Mouse (Mus musculus) CH12.LX (cell line): Measurements from ENCODE around the gene Hoxd3. TPM values are rescaled to one million over a fixed set of nuclear protein-coding genes. Genes with fewer than 3 reads are reported as not detected.

ENCODE experiments used
- DNase-seq: peaks from one replicate; pipeline ENCODE4 v3.0.0-alpha.2; 2013; ENCODE audit errors: extremely low read depth
- H3K27ac ChIP-seq: 2 replicates; pipeline ENCODE4 v1.5.1; 2012; ENCODE audit warnings: low read depth, mild to moderate bottlenecking, control low read depth, moderate library complexity; ENCODE audit not compliant: insufficient read depth
- H3K27me3 ChIP-seq: replicated peaks from 2 replicates; pipeline ENCODE3; 2012; ENCODE audit warnings: inconsistent platforms
- H3K36me3 ChIP-seq, 2 experiments: replicated peaks in 1 of 2; 2 replicates each; pipeline versions ENCODE3 to v1.6.1; 2012; ENCODE audit warnings: inconsistent platforms in 1 of 2, low read length in 1 of 2, mild to moderate bottlenecking in 1 of 2, mixed read lengths in 1 of 2, moderate library complexity in 1 of 2; ENCODE audit not compliant: control insufficient read depth in 1 of 2, insufficient read depth in 1 of 2
- H3K4me1 ChIP-seq, 2 experiments: 2 replicates each; pipeline ENCODE4 v1.6.1; 2012; ENCODE audit warnings: inconsistent platforms in 1 of 2, moderate library complexity in 1 of 2; ENCODE audit not compliant: insufficient read depth in 2 of 2, control insufficient read depth in 1 of 2
- H3K4me2 ChIP-seq: 2 replicates; pipeline ENCODE4 v1.6.1; 2012; ENCODE audit warnings: low read depth, mild to moderate bottlenecking, control low read depth; ENCODE audit not compliant: poor library complexity, insufficient read depth, severe bottlenecking
- H3K4me3 ChIP-seq, 3 experiments: fragments of 150-350 bp in 1 of 3; sonication (generic) in 1 of 3; replicated peaks in 1 of 3; 2 replicates each; pipeline versions ENCODE3 to v1.5.1; 2011 to 2012; ENCODE audit warnings: low read depth in 2 of 3, low read length in 2 of 3, mild to moderate bottlenecking in 2 of 3, moderate library complexity in 2 of 3, control low read depth in 1 of 3, improper control_type of control experiment in 1 of 3, inconsistent platforms in 1 of 3, mixed read lengths in 1 of 3; ENCODE audit not compliant: poor library complexity in 1 of 3
- H3K79me2 ChIP-seq: replicated peaks from 2 replicates; pipeline ENCODE4 v1.6.1; 2012; ENCODE audit warnings: mild to moderate bottlenecking, moderate library complexity; ENCODE audit not compliant: control insufficient read depth, poor library complexity, insufficient read depth, severe bottlenecking; ENCODE audit errors: extremely low read depth
- H3K9ac ChIP-seq: 2 replicates; pipeline ENCODE4 v1.6.1; 2012; ENCODE audit warnings: low read depth, mild to moderate bottlenecking, control low read depth, moderate library complexity; ENCODE audit not compliant: insufficient read depth
- H3K9me3 ChIP-seq: replicated peaks from 2 replicates; pipeline ENCODE3; 2012; ENCODE audit warnings: low read length, inconsistent platforms, mixed read lengths
- CHD1 ChIP-seq: IDR thresholded peaks from 2 replicates; pipeline ENCODE4 v1.6.1; 2012; ENCODE audit warnings: low read depth, low read length, improper control_type of control experiment, inconsistent platforms
- CHD2 ChIP-seq: IDR thresholded peaks from 2 replicates; pipeline ENCODE4 v1.6.1; 2011; ENCODE audit warnings: low read length, improper control_type of control experiment
- ELF1 ChIP-seq: IDR thresholded peaks from 2 replicates; pipeline ENCODE4 v1.6.1; 2014; ENCODE audit warnings: low read depth, mild to moderate bottlenecking, inconsistent platforms, low read length, improper control_type of control experiment
- EP300 ChIP-seq: IDR thresholded peaks from 2 replicates; pipeline ENCODE4 v1.6.1; 2011; ENCODE audit warnings: low read length, improper control_type of control experiment
- HCFC1 ChIP-seq: IDR thresholded peaks from 2 replicates; pipeline ENCODE4 v1.6.1; 2012; ENCODE audit warnings: low read depth, mild to moderate bottlenecking, inconsistent platforms, low read length, improper control_type of control experiment
- JUN ChIP-seq: IDR thresholded peaks from 2 replicates; pipeline ENCODE4 v1.6.1; 2011; ENCODE audit warnings: low read depth, mild to moderate bottlenecking, low read length, improper control_type of control experiment, moderate library complexity; ENCODE audit not compliant: insufficient read depth
- JUND ChIP-seq: conservative IDR thresholded peaks from 2 replicates; pipeline ENCODE4 v1.6.1; 2011; ENCODE audit warnings: low read depth, low read length, improper control_type of control experiment
- KAT2A ChIP-seq: IDR thresholded peaks from 2 replicates; pipeline ENCODE4 v1.6.1; 2012; ENCODE audit warnings: low read length, improper control_type of control experiment, inconsistent platforms; ENCODE audit not compliant: insufficient replicate concordance
- MAX ChIP-seq: IDR thresholded peaks from 2 replicates; pipeline ENCODE4 v1.6.1; 2011; ENCODE audit warnings: low read length, improper control_type of control experiment
- MEF2A ChIP-seq: IDR thresholded peaks from 2 replicates; pipeline ENCODE4 v1.6.1; 2014; ENCODE audit warnings: low read depth, mild to moderate bottlenecking, inconsistent platforms, low read length, improper control_type of control experiment, borderline replicate concordance
- MXI1 ChIP-seq: IDR thresholded peaks from 2 replicates; pipeline ENCODE4 v1.6.1; 2011; ENCODE audit warnings: mild to moderate bottlenecking, low read depth, low read length, improper control_type of control experiment
- MYC ChIP-seq: IDR thresholded peaks from 2 replicates; pipeline ENCODE4 v1.6.1; 2011; ENCODE audit warnings: low read depth, mild to moderate bottlenecking, improper control_type of control experiment, low read length
- POLR2A ChIP-seq: IDR thresholded peaks from 2 replicates; pipeline ENCODE4 v1.6.1; 2011; ENCODE audit warnings: low read depth, mild to moderate bottlenecking, improper control_type of control experiment, low read length
- POLR2AphosphoS2 ChIP-seq: IDR thresholded peaks from 2 replicates; pipeline ENCODE4 v1.6.1; 2011; ENCODE audit warnings: low read depth, low read length, improper control_type of control experiment
- SIN3A ChIP-seq: IDR thresholded peaks from 2 replicates; pipeline ENCODE4 v1.6.1; 2012; ENCODE audit warnings: low read length, improper control_type of control experiment, inconsistent platforms
- SMC3 ChIP-seq: IDR thresholded peaks from 2 replicates; pipeline ENCODE4 v1.6.1; 2011; ENCODE audit warnings: low read depth, low read length, improper control_type of control experiment
- ZNF384 ChIP-seq: IDR thresholded peaks from 2 replicates; pipeline ENCODE4 v1.6.1; 2012; ENCODE audit warnings: low read depth, low read length, improper control_type of control experiment, inconsistent platforms
- dilution Hi-C: fragments of 300-500 bp; cut with MboI; formaldehyde crosslinking; loops from 2 replicates; pipeline ENCODE4 v1.14.3; 2020; ENCODE audit warnings: low sequenced_read_pairs; ENCODE audit not compliant: extremely low pct_unique_long_range_greater_than_20kb, extremely low pct_ligation_motif_present
- in situ Hi-C: fragments of 300-500 bp; cut with MboI; formaldehyde crosslinking; loops from 3 replicates; pipeline ENCODE4 v1.14.3; 2019; ENCODE audit warnings: low sequenced_read_pairs, low pct_ligation_motif_present, low pct_unique_long_range_greater_than_20kb, mixed read lengths
- polyA plus RNA-seq: library from polyadenylated mRNA; unstranded; fragments of >175 nt; gene quantifications from 2 replicates; pipeline ENCODE4 v1.2.1, GENCODE M21; 2012; ENCODE audit warnings: low read depth; ENCODE audit not compliant: insufficient read length
- total RNA-seq, 2 experiments: library from RNA; depleted of rRNA; stranded (reverse); fragments of 300-350 nt in 1 of 2; fragments of >200 nt in 1 of 2; gene quantifications; 2 replicates each; pipeline ENCODE4 v1.2.3; 2012 to 2014

The Hoxd3 gene
- total and polyA plus RNA-seq, 3 experiments, result 0.12 to 1.1 TPM; not detected in 1

DNA sequence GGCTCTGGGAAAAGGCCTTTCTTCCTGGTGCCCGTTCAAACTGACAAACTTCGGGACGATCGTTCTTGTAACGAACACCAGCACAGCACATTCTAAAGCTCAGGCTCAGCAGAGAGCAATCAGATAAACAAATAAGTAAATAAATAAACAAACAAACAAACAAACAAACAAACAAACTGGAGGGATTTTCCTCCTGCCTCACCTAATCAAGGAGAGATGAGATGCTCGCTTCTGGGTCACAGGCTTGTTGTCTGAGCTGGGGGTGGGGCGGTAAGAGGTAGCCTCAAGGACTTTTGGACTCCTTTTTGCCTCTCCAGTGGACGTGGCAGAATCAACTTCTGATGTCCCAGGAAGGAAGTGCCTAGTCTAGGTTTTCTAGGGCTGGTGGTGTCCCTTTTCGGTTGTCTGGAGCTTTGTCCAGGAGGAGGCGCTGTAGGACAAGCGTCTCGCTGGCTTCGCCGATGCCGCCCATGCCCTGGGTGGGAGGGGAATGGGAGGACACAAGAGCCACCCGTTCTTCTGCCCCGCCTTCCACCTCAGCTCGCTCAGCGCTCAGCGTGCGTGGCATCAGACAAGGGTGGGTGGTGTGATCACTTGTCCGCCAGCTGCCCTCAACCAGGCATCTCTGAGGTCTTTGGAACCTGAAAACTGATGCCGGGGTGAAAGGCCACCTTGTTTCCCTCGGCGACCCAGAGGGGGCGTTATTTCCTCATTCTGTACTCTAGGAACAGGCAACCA, 3.9 kb downstream of the Hoxd3 start (continued):
- TF ChIP-seq ZNF384 (no peak), MEF2A (peak; percentile 39; the same call in 1 of the 2 replicates), CHD2 (no peak), MYC (peak; percentile 64; the same call in 1 of the 2 replicates), HCFC1 (no peak), JUN (no peak), KAT2A (no peak)

DNA sequence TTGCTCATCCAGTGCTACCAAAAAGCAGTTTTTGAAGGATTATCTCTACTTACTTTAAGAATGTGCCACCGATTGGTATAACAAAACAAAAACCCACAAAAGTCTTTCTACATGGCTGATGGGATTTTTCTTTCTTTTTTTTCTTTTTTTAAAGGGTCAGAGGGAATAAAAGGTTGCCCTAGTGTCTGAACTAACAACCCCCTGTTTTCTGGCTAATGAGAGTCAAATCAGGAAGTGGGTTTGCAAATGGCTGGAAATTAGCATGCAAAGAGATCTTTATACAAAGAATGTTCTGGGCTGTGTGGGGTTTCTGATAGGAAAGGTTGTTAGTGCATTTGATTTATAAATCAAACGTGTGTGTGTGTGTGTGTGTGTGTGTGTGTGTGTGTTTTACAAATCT, 8.7 kb downstream of the Hoxd3 start:
- TF ChIP-seq ELF1, result peak; percentile 74
- no peak for TF ChIP-seq JUN
- TF ChIP-seq EP300, result no peak
- TF ChIP-seq JUND, result no peak
- no peak; the same call in 1 of the 2 replicates for TF ChIP-seq POLR2A
- TF ChIP-seq SIN3A, result no peak
- peak; percentile 62 for TF ChIP-seq ZNF384
- dilution Hi-C loops (no loop called here), in situ Hi-C loops (loop anchor here (10.0 to 25.0 kb wide), 2 partner anchors 334 to 867 kb away; no protein-coding TSS in a partner anchor)
- no peaks in the 10 kb centered on the region for H3K36me3 ChIP-seq
- no peaks in the 10 kb centered on the region for H3K9me3 ChIP-seq
- H3K79me2 ChIP-seq, result peaks cover 23% of the 10 kb centered on the region
- peaks cover 15 to 44% of the 10 kb centered on the region in 2 experiments for H3K4me1 ChIP-seq
- no peaks in the 10 kb centered on the region for H3K27me3 ChIP-seq
- no peak for DNase-seq
- H3K4me3 ChIP-seq, result no peak overlapping the region
- H3K4me2 ChIP-seq, result peak overlapping the region; percentile 78
- H3K9ac ChIP-seq, result no peak overlapping the region
- H3K27ac ChIP-seq, result no peak overlapping the region

DNA sequence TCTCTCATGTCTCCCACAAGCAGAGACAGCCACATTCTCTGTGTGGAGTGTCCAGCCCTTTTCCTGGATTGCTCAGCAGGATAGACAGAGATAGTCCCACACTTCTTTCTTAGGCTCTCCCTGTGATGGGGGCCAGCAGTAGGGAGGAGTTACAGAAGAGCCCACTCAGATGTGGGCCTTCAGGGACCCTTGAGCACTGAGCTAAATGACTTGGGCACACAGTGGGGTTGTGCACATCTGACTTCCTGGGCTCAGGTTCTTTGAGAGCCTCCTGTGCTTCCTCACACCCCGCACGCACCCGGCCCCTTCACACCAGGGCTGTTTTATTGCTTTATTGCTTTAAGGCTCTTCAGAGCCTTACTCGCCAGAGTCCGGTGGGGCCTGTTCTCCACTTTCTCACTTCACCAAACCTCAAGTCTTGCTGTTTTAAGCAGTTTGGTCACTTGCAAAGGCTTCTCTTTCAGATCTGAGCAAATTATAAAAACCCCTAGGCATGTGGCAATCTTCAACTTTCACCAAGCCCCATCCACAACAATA, 9.3 kb downstream of the Hoxd3 start:
- Histone ChIP-seq H3K27ac (peak overlapping the region; percentile 73), H3K9ac (peak overlapping the region; percentile 7), H3K36me3 (peaks cover 3 to 4% of the 10 kb centered on the region in 2 experiments), H3K4me3 (no peak overlapping the region), H3K9me3 (no peaks in the 10 kb centered on the region), H3K27me3 (no peaks in the 10 kb centered on the region), H3K4me1 (peaks cover 15 to 48% of the 10 kb centered on the region in 2 experiments)
- DNase-seq, result no peak
- dilution Hi-C loops, result no loop called here
- TF ChIP-seq ELF1 (0 out of 2 replicates have a peak, but pooled peaks have one; percentile 5), CHD1 (no peak), SMC3 (no peak), POLR2AphosphoS2 (no peak), MAX (no peak), MXI1 (no peak)
- TF ChIP-seq, all 38 proteins: peak for 1
- Histone ChIP-seq H3K4me2 (peak overlapping the region; percentile 78), H3K79me2 (peaks cover 30% of the 10 kb centered on the region)
- in situ Hi-C loops, result loop anchor here (10.0 to 25.0 kb wide), 2 partner anchors 334 to 866 kb away; no protein-coding TSS in a partner anchor
